9 mouse cellular contexts compared by ENCODE assay signal in genomic region chr3:136833003-136833745, GRCm38 (mm10).
DNase-seq lines count a peak whose midpoint lies in the region; ATAC-seq lines count a peak whose summit lies in the region.
"Had no signal": no experiment of that assay in that cellular context is flagged by ENCODE, and none has a peak within 500 bp of the region (broad histone marks: within the 10 kb centered on the region; RNA-seq: fewer than 3 reads in every experiment).

No protein-coding gene starts in this region.

- peaks cover 24% of the 10 kb centered on the region for H3K4me1 ChIP-seq in heart, embryonic 16.5 days (ENCODE audit: control insufficient read depth, insufficient read depth, low read length)
- peaks cover 45% of the 10 kb centered on the region for H3K4me1 ChIP-seq in embryonic facial prominence, embryonic 14.5 days (ENCODE audit: control insufficient read depth, insufficient read depth, low read length)
- H3K4me1 ChIP-seq in hindbrain, embryonic 10.5 days (replicated peaks), result peaks cover 64% of the 10 kb centered on the region
- peaks cover 45% of the 10 kb centered on the region for H3K4me1 ChIP-seq in midbrain, embryonic 16.5 days (ENCODE audit: control insufficient read depth, insufficient read depth, low read length)
- H3K4me1 ChIP-seq in intestine, embryonic 16.5 days (ENCODE audit: control insufficient read depth, insufficient read depth, low read length), result peaks cover 16% of the 10 kb centered on the region

- no peak for DNase-seq in heart, postnatal 25 days (ENCODE audit: low spot score)
- DNase-seq in embryonic facial prominence, embryonic 14.5 days (ENCODE audit: low spot score), result peak; percentile 19
- no peak for DNase-seq in hindbrain, embryonic 10.5 days (ENCODE audit: low spot score)
- no peak for DNase-seq in ovary, adult 18-20 months (ENCODE audit: low spot score)
- DNase-seq: spleen, adult 18-20 months had no signal

- H3K9ac ChIP-seq in heart, embryonic 16.5 days (ENCODE audit: low read length), result no peak overlapping the region
- H3K9ac ChIP-seq in embryonic facial prominence, embryonic 14.5 days (ENCODE audit: low read depth, low read length), result no peak overlapping the region
- no peak overlapping the region for H3K9ac ChIP-seq in midbrain, embryonic 16.5 days (ENCODE audit: low read depth, low read length)
- H3K9ac ChIP-seq in intestine, embryonic 16.5 days (ENCODE audit: low read depth, low read length), result no peak overlapping the region

- H3K27me3 ChIP-seq in heart, embryonic 16.5 days (ENCODE audit: control insufficient read depth, insufficient read depth, low read length), result no peaks in the 10 kb centered on the region
- no peaks in the 10 kb centered on the region for H3K27me3 ChIP-seq in embryonic facial prominence, embryonic 14.5 days (replicated peaks; ENCODE audit: control insufficient read depth, insufficient read depth, low read length)
- no peaks in the 10 kb centered on the region for H3K27me3 ChIP-seq in hindbrain, embryonic 10.5 days (ENCODE audit: insufficient read depth, poor library complexity, severe bottlenecking)
- no peaks in the 10 kb centered on the region for H3K27me3 ChIP-seq in midbrain, embryonic 16.5 days (ENCODE audit: control insufficient read depth, insufficient read depth, low read depth, low read length)
- H3K27me3 ChIP-seq in intestine, embryonic 16.5 days (replicated peaks; ENCODE audit: control insufficient read depth, insufficient read depth, low read length), result no peaks in the 10 kb centered on the region

- no peak for ATAC-seq in heart, embryonic 16.5 days (replicated peaks; ENCODE audit: extremely low read depth, insufficient read depth, low FRiP score)
- ATAC-seq in embryonic facial prominence, embryonic 14.5 days (ENCODE audit: low read depth), result no peak
- no peak for ATAC-seq in midbrain, embryonic 16.5 days
- ATAC-seq in intestine, embryonic 16.5 days, result no peak
- ATAC-seq: intestine, postnatal 0 days had no signal

- H3K9me3 ChIP-seq in heart, embryonic 16.5 days (replicated peaks; ENCODE audit: control insufficient read depth, low read length), result 0 out of 2 replicates have a peak, but pooled peaks cover 2% of the 10 kb centered on the region
- no peaks in the 10 kb centered on the region for H3K9me3 ChIP-seq in embryonic facial prominence, embryonic 14.5 days (ENCODE audit: control insufficient read depth, low read length)
- no peaks in the 10 kb centered on the region for H3K9me3 ChIP-seq in hindbrain, embryonic 10.5 days
- H3K9me3 ChIP-seq in midbrain, embryonic 16.5 days (replicated peaks; ENCODE audit: control insufficient read depth, low read length, poor library complexity, severe bottlenecking), result no peaks in the 10 kb centered on the region
- no peaks in the 10 kb centered on the region for H3K9me3 ChIP-seq in intestine, embryonic 16.5 days (ENCODE audit: control insufficient read depth, low read length)

- no peak overlapping the region for H3K27ac ChIP-seq in heart, embryonic 16.5 days (ENCODE audit: low read length)
- no peak overlapping the region for H3K27ac ChIP-seq in embryonic facial prominence, embryonic 14.5 days (replicated peaks; ENCODE audit: low read depth, low read length)
- peak overlapping the region; percentile 75; the same call in 1 of the 2 replicates for H3K27ac ChIP-seq in hindbrain, embryonic 10.5 days
- H3K27ac ChIP-seq in midbrain, embryonic 16.5 days (ENCODE audit: low read length), result no peak overlapping the region
- H3K27ac ChIP-seq in intestine, embryonic 16.5 days (ENCODE audit: low read length), result no peak overlapping the region

- no peaks in the 10 kb centered on the region for H3K36me3 ChIP-seq in heart, embryonic 16.5 days (ENCODE audit: control insufficient read depth, insufficient read depth)
- H3K36me3 ChIP-seq in embryonic facial prominence, embryonic 14.5 days (ENCODE audit: control insufficient read depth, insufficient read depth, low read length), result no peaks in the 10 kb centered on the region
- H3K36me3 ChIP-seq in hindbrain, embryonic 10.5 days, result no peaks in the 10 kb centered on the region
- H3K36me3 ChIP-seq in midbrain, embryonic 16.5 days (ENCODE audit: control insufficient read depth, insufficient read depth, low read length), result no peaks in the 10 kb centered on the region
- H3K36me3 ChIP-seq in intestine, embryonic 16.5 days (ENCODE audit: control insufficient read depth, insufficient read depth, low read length), result no peaks in the 10 kb centered on the region

- H3K4me2 ChIP-seq in heart, embryonic 16.5 days (ENCODE audit: low read depth, low read length), result peak overlapping the region; percentile 22; the same call in 1 of the 2 replicates
- no peak overlapping the region for H3K4me2 ChIP-seq in embryonic facial prominence, embryonic 14.5 days (ENCODE audit: low read depth, low read length)
- peak overlapping the region; percentile 32 for H3K4me2 ChIP-seq in midbrain, embryonic 16.5 days (ENCODE audit: low read length)
- no peak overlapping the region for H3K4me2 ChIP-seq in intestine, embryonic 16.5 days (ENCODE audit: low read depth, low read length)

- intact Hi-C loops in heart, postnatal 25 days (cut with DNase I), result no loop called here

- H3K4me3 ChIP-seq in heart, embryonic 16.5 days (ENCODE audit: low read length), result no peak overlapping the region
- no peak overlapping the region for H3K4me3 ChIP-seq in embryonic facial prominence, embryonic 14.5 days (ENCODE audit: low read depth, low read length)
- H3K4me3 ChIP-seq in hindbrain, embryonic 10.5 days, result peak overlapping the region; percentile 29; the same call in 1 of the 2 replicates
- no peak overlapping the region for H3K4me3 ChIP-seq in midbrain, embryonic 16.5 days (ENCODE audit: low read depth, low read length)
- H3K4me3 ChIP-seq in intestine, embryonic 16.5 days (ENCODE audit: low read length), result no peak overlapping the region

- 64% methylated on average over 11 of the region's 11 CpGs for WGBS in heart, embryonic 16.5 days
- 43% methylated on average over 11 of the region's 11 CpGs for WGBS in embryonic facial prominence, embryonic 14.5 days
- 45% methylated on average over 11 of the region's 11 CpGs for WGBS in hindbrain, embryonic 10.5 days
- 38% methylated on average over 11 of the region's 11 CpGs for WGBS in midbrain, embryonic 16.5 days
- WGBS in intestine, embryonic 16.5 days, result 62% methylated on average over 11 of the region's 11 CpGs

Comparison
In these comparisons a context has a peak if more than half of its experiments do, and no peak if none do; other contexts are left out.
1. H3K4me2 ChIP-seq: peak in heart, embryonic 16.5 days (single experiment) and midbrain, embryonic 16.5 days (single experiment); none in embryonic facial prominence, embryonic 14.5 days (single experiment) and intestine, embryonic 16.5 days (single experiment).